Mouse (Mus musculus) spleen, adult 2 months (tissue): ENCODE results near the gene Gtf3c2.

Source experiments
- CTCF ChIP-seq: fragments of 200-500 bp; IDR thresholded peaks from 2 replicates; pipeline ENCODE4 v1.5.1; 2011; ENCODE audit warnings: mild to moderate bottlenecking, inconsistent platforms; ENCODE audit not compliant: insufficient read depth, insufficient read length, insufficient replicate concordance; ENCODE audit errors: extremely low read depth
- POLR2A ChIP-seq: fragments of 200-500 bp; IDR thresholded peaks from 2 replicates; pipeline ENCODE4 v1.6.1; 2011; ENCODE audit warnings: low read depth, low read length, inconsistent platforms

GRCm38 (mm10) chr5:31138241-31138967 is 41.5 kb downstream of the Gtf3c2 start, which contains the start of gene Ucn:
- TF ChIP-seq CTCF = no peak
- TF ChIP-seq POLR2A = no peak
